8 mouse cellular contexts compared by ENCODE assay signal in genomic region chr10:10321119-10321781, GRCm38 (mm10).
DNase-seq lines count a peak whose midpoint lies in the region; ATAC-seq lines count a peak whose summit lies in the region.

No protein-coding gene starts in this region.

- H3K4me2 ChIP-seq in hindbrain, embryonic 14.5 days (replicated peaks): peak overlapping the region; percentile 49

- H3K27ac ChIP-seq in hindbrain, embryonic 14.5 days: no peak overlapping the region

- no peaks in the 10 kb centered on the region for H3K36me3 ChIP-seq in hindbrain, embryonic 14.5 days (replicated peaks; ENCODE audit: control insufficient read depth, insufficient read depth)

- no peak overlapping the region for H3K9ac ChIP-seq in hindbrain, embryonic 14.5 days

- peak; percentile 73 for DNase-seq in R1 (ENCODE audit: low read depth, low spot score)
- peak; percentile 81 to 84 for DNase-seq in cerebellum, postnatal 10 days
- DNase-seq in frontal cortex, postnatal 25 days (ENCODE audit: low spot score in 2 of 2): peak; percentile 29 to 64
- peak; percentile 87 for DNase-seq in hindbrain, embryonic 14.5 days (ENCODE audit: low spot score)
- DNase-seq in layer of hippocampus, postnatal 36 days: peak; percentile 65 to 70
- peak; percentile 79 for DNase-seq in lung, postnatal 25 days (ENCODE audit: low spot score)
- DNase-seq in retina, adult 2 months (ENCODE audit: low read depth, low spot score): peak; percentile 56
- DNase-seq in urinary bladder, postnatal 36 days (ENCODE audit: low spot score in 2 of 2): peak; percentile 49 to 66

- 12% methylated on average over 20 of the region's 20 CpGs for WGBS in hindbrain, embryonic 14.5 days

- no peaks in the 10 kb centered on the region for H3K27me3 ChIP-seq in hindbrain, embryonic 14.5 days (ENCODE audit: control insufficient read depth, insufficient read depth, low read length)

- H3K4me3 ChIP-seq in hindbrain, embryonic 14.5 days (replicated peaks; ENCODE audit: low read length): peak overlapping the region; percentile 16; the same call in 1 of the 2 replicates

- ATAC-seq in hindbrain, embryonic 14.5 days (ENCODE audit: low FRiP score): peak; percentile 94

- H3K4me1 ChIP-seq in hindbrain, embryonic 14.5 days (replicated peaks; ENCODE audit: control insufficient read depth, insufficient read depth, low read length): no peaks in the 10 kb centered on the region; the same call in 1 of the 2 replicates

- no peaks in the 10 kb centered on the region for H3K9me3 ChIP-seq in hindbrain, embryonic 14.5 days (ENCODE audit: control insufficient read depth, low read length)
